Mouse (Mus musculus) lung, postnatal 0 days (tissue): ENCODE measurements around the gene Cd5l.

ENCODE experiments used
- CTCF ChIP-seq: IDR thresholded peaks from 2 replicates; pipeline ENCODE4 v1.5.1; 2016; ENCODE audit warnings: antibody characterized with exemption, mild to moderate bottlenecking
- EP300 ChIP-seq: IDR thresholded peaks from 2 replicates; pipeline ENCODE4 v1.6.1; 2016; ENCODE audit warnings: antibody characterized with exemption, mild to moderate bottlenecking, control low read depth

DNA sequence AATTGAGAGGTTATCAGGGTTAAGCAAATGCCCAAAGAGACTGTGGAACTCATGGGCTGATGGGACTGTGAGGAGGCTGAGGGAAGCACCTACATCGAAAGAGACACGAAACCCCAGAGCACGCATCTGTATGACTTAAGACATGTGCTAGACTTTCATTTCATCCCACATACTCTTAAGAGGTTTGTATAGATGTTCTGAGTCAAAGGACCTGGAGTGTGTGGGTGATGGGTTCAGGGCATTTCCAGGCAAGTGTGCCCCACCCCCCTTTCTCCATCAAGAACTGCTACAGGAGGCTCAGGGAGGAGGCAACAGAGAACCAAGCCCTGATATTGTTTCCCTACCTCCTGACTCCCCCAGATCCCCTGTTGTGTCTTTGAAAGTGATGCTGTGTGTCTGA lies 25.6 kb downstream of the Cd5l start:
- no peak for TF ChIP-seq CTCF
- no peak for TF ChIP-seq EP300
